Mouse (Mus musculus) spleen, adult 18-20 months (tissue): ENCODE measurements around the gene Far2.

Experiments
- DNase-seq, 2 experiments: peaks; one replicate each; pipeline ENCODE4 v3.0.0; 2022; ENCODE audit warnings: mixed read lengths in 2 of 2

Far2 gene

GRCm38 (mm10) chr6:148046881-148047649 lies at the start of gene Far2:
Far2 (plus strand) TSS chr6:148047259.
- DNase-seq, result no peak

GRCm38 (mm10) chr6:148000483-148000882 lies 46.6 kb upstream of the Far2 start:
- DNase-seq, result no peak

- no peak for DNase-seq
Measured at GRCm38 (mm10) chr6:148001071-148001470, 46.0 kb upstream of the Far2 start.

GRCm38 (mm10) chr6:148006118-148006837 lies 40.8 kb upstream of the Far2 start:
- DNase-seq, result no peak

GRCm38 (mm10) chr6:148040759-148041158 lies 6.3 kb upstream of the Far2 start:
- DNase-seq, result no peak

- DNase-seq, result no peak
Measured at GRCm38 (mm10) chr6:148047650-148047988, 560 bp downstream of the Far2 start.

DNA sequence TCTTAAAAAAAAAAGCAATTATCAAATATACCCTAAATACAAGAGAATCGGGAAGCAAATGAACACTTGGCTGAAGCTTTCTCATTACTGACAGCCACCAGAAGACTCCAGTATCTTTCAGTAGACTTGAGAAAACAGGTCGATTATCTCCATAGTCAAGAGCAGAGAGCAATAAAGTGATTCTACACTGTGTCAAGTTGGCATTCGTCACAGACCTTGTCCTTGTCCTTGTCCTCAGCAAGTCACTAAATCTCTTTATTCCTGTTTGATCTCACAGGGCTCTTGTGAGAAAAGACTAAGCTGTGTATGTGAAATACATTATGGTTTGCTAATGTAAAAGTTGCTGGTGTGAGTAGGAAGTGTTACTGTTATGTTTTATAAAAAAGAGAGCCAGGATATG lies 16.1 kb downstream of the Far2 start:
- no peak for DNase-seq

- no peak for DNase-seq
Measured at GRCm38 (mm10) chr6:148066267-148066666, 19.2 kb downstream of the Far2 start.

- no peak for DNase-seq
Measured at GRCm38 (mm10) chr6:148068786-148069185, 21.7 kb downstream of the Far2 start.

GRCm38 (mm10) chr6:148073599-148073998 lies 26.5 kb downstream of the Far2 start:
- no peak for DNase-seq

DNA sequence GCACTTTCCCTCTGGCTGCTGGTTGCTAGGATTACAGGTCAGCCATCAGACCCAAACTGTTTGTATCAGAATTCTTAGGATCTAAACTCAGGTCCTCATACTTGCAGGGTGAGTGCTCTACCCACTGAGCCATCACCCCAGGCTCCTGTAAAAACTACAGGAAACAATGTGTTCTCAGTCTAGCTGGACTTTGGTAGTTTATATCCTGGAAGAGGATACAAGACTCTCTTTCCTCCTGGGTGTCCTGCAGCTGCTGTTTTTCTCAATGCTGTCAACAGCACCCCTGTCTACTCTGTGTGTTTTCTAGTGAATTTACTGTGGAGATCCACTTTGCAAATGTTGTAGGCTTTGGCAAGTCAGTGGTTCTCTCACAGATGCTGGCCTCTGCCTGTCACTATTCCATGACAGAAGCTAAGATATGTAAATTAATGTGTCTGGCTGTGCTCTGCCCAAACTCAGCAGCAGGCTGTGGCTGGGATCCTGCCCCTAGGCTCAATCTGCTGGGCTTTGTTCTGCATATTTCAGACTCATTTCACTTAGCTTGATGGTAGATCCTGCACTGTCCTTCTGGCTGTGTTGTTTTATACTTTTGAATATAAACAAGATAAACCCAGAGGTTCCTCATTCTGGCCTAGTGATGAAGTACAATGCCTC lies 27.3 kb downstream of the Far2 start:
- no peak for DNase-seq

DNA sequence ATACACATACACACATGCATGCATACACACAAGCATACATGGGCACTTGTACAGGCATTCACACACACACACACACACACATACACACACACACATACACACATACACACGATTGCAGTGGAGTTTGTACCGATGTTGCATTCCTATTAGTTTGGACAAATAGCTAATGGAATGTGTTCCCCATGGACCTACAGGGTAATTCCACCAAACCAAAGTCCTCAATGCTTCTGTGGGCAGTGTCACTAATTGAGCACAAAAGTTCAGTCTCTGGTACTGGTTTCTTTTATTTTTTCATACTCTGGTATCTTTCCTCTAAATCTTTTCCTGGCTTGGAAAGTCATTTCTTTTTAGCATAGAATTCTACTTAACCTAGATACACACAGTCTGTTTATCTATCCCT lies 36.8 kb downstream of the Far2 start:
- DNase-seq, result no peak

- DNase-seq, result no peak
Measured at GRCm38 (mm10) chr6:148084403-148084802, 37.3 kb downstream of the Far2 start.

GRCm38 (mm10) chr6:148097039-148097438 lies 50.0 kb downstream of the Far2 start:
- no peak for DNase-seq

GRCm38 (mm10) chr6:148101977-148102376 lies 54.9 kb downstream of the Far2 start:
- DNase-seq, result no peak

GRCm38 (mm10) chr6:148102434-148102833 lies 55.4 kb downstream of the Far2 start:
- DNase-seq, result no peak

DNA sequence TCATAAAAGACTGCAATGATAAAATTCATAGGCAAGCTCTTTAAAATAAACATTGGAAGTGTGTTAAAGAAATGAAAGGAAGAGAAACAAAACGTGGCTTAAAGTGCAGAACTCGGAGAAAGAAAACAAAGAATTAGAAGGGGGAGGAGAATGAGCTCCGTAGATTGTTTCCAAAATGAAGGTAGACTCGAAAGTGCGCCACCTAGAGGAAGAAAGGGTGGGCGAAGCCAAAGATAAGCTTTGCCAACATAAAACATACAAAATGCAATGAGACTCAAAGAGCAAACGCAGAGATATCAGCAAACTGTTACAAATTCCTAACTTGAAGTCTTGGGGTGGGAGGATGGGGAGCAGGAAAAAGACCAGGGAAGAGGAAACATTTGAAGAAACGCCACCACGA lies 57.2 kb downstream of the Far2 start:
- no peak for DNase-seq

GRCm38 (mm10) chr6:148105722-148106268 lies 58.7 kb downstream of the Far2 start:
- no peak for DNase-seq

- no peak for DNase-seq
Measured at GRCm38 (mm10) chr6:148108741-148109472, 61.8 kb downstream of the Far2 start.

GRCm38 (mm10) chr6:148110996-148111633 lies 64.1 kb downstream of the Far2 start:
- DNase-seq, result no peak

DNA sequence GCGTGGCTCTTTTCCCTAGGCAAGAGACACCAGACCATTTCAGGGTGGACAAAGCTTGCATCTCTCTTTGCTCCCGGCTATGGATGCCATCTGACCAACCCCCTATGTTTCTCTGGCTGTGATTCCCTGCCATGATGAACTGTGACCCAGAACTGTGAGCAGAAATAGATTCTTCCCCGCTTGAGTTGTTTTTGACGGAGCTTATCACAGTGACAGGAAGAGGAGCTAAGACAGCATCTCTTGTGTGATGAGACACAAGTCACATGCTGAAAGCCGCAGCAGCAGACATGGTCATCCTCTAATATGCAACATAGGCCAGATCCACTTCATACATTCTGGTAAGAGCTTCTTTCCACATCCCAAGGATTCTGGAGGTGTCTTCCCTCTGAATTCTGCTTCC lies 69.3 kb downstream of the Far2 start:
- no peak for DNase-seq

- no peak for DNase-seq
Measured at GRCm38 (mm10) chr6:148116907-148117306, 69.8 kb downstream of the Far2 start.
